Mouse (Mus musculus) intestine, embryonic 16.5 days (tissue): Measurements from ENCODE around the gene Gm37240. TPM values are rescaled to one million over a fixed set of nuclear protein-coding genes. Genes with fewer than 3 reads are reported as not detected.

ENCODE experiments used
- ATAC-seq: fragments of 200-750 bp; cut with Nextera tagmentation; 2 replicates; pipeline ENCODE4 v1.8.0; 2017; ENCODE audit warnings: moderate TSS enrichment, moderate library complexity
- H3K27ac ChIP-seq: fragments of 300-500 bp; sonication (generic); 2 replicates; pipeline ENCODE4 v1.5.1; 2014; ENCODE audit warnings: mild to moderate bottlenecking, low read length
- H3K27me3 ChIP-seq: fragments of 300-500 bp; sonication (generic); replicated peaks from 2 replicates; pipeline ENCODE4 v1.6.1; 2014; ENCODE audit warnings: low read length, control low read depth, mixed read lengths; ENCODE audit not compliant: control insufficient read depth, insufficient read depth
- H3K36me3 ChIP-seq: fragments of 300-500 bp; sonication (generic); 2 replicates; pipeline ENCODE4 v1.6.1; 2014; ENCODE audit warnings: low read length, control low read depth; ENCODE audit not compliant: control insufficient read depth, insufficient read depth
- H3K4me1 ChIP-seq: fragments of 300-500 bp; sonication (generic); 2 replicates; pipeline ENCODE4 v1.6.1; 2014; ENCODE audit warnings: low read length, control low read depth, mixed read lengths; ENCODE audit not compliant: control insufficient read depth, insufficient read depth
- H3K4me2 ChIP-seq: fragments of 300-500 bp; sonication (generic); 2 replicates; pipeline ENCODE4 v1.6.1; 2014; ENCODE audit warnings: low read depth, low read length, control low read depth
- H3K4me3 ChIP-seq: fragments of 300-500 bp; sonication (generic); 2 replicates; pipeline ENCODE4 v1.5.1; 2014; ENCODE audit warnings: mild to moderate bottlenecking, low read length
- H3K9ac ChIP-seq: fragments of 300-500 bp; sonication (generic); 2 replicates; pipeline ENCODE4 v1.6.1; 2014; ENCODE audit warnings: low read depth, low read length
- H3K9me3 ChIP-seq: fragments of 300-500 bp; sonication (generic); 2 replicates; pipeline ENCODE4 v1.6.1; 2016; ENCODE audit warnings: low read length, control low read depth; ENCODE audit not compliant: control insufficient read depth
- WGBS: fragments of 180-500 bp; shearing (Covaris S2); extraction: QIAGEN DNeasy Blood & Tissue Kit; methylation state at CpG from one replicate; pipeline ENCODE4 v1.1.7; 2014; 5-methylcytosine and 5-hydroxymethylcytosine counted together
- polyA plus RNA-seq: library from polyadenylated mRNA; unstranded; fragments of >200 nt; fragmentation: Nextera tagmentation; extraction: Ambion mirVana; gene quantifications from 2 replicates; pipeline ENCODE4 v1.2.1, GENCODE M21; 2015

Gm37240 gene
- polyA plus RNA-seq, 1 experiment from 2014 or later, result 6.8 TPM

- no peak overlapping the region for H3K4me3 ChIP-seq
- H3K27ac ChIP-seq, result no peak overlapping the region
- H3K36me3 ChIP-seq, result no peaks in the 10 kb centered on the region
- WGBS, result 82% methylated on average over 4 of the region's 4 CpGs
- H3K4me2 ChIP-seq, result no peak overlapping the region
- H3K27me3 ChIP-seq, result no peaks in the 10 kb centered on the region
- no peak for ATAC-seq
- no peaks in the 10 kb centered on the region for H3K9me3 ChIP-seq
- no peak overlapping the region for H3K9ac ChIP-seq
- H3K4me1 ChIP-seq, result 0 out of 2 replicates have a peak, but pooled peaks cover 3% of the 10 kb centered on the region
These were observed 1059.7 kb downstream of the Gm37240 start for GRCm38 (mm10) chr3:84827617-84828016.

GRCm38 (mm10) chr3:84826938-84827337 is 1060.4 kb downstream of the Gm37240 start:
- Histone ChIP-seq H3K4me3 (no peak overlapping the region), H3K9me3 (no peaks in the 10 kb centered on the region), H3K9ac (no peak overlapping the region), H3K36me3 (no peaks in the 10 kb centered on the region), H3K27ac (no peak overlapping the region), H3K4me1 (0 out of 2 replicates have a peak, but pooled peaks cover 3% of the 10 kb centered on the region), H3K4me2 (no peak overlapping the region), H3K27me3 (no peaks in the 10 kb centered on the region)
- no peak for ATAC-seq
- WGBS, result 87% methylated on average over 3 of the region's 3 CpGs

- Histone ChIP-seq H3K4me1 (0 out of 2 replicates have a peak, but pooled peaks cover 3% of the 10 kb centered on the region), H3K36me3 (no peaks in the 10 kb centered on the region), H3K4me3 (no peak overlapping the region), H3K9me3 (no peaks in the 10 kb centered on the region), H3K9ac (no peak overlapping the region), H3K27ac (no peak overlapping the region), H3K4me2 (no peak overlapping the region), H3K27me3 (no peaks in the 10 kb centered on the region)
- peak; percentile 53; the same call in 1 of the 2 replicates for ATAC-seq
- 83% methylated on average over 3 of the region's 3 CpGs for WGBS
These were observed 1060.9 kb downstream of the Gm37240 start for GRCm38 (mm10) chr3:84826405-84826804.

GRCm38 (mm10) chr3:84825990-84826389 is 1061.3 kb downstream of the Gm37240 start:
- Histone ChIP-seq H3K4me2 (no peak overlapping the region), H3K27me3 (no peaks in the 10 kb centered on the region)
- no peak for ATAC-seq

GRCm38 (mm10) chr3:84820654-84821201 is 1066.6 kb downstream of the Gm37240 start:
- Histone ChIP-seq H3K9ac (no peak overlapping the region), H3K9me3 (no peaks in the 10 kb centered on the region), H3K36me3 (no peaks in the 10 kb centered on the region), H3K27me3 (no peaks in the 10 kb centered on the region), H3K4me3 (no peak overlapping the region), H3K27ac (no peak overlapping the region), H3K4me2 (no peak overlapping the region), H3K4me1 (peaks cover 5% of the 10 kb centered on the region; the same call in 1 of the 2 replicates)
- no peak for ATAC-seq
- WGBS, result 79% methylated on average over 2 of the region's 2 CpGs

More at GRCm38 (mm10) chr3:84825990-84826389, 1061.3 kb downstream of the Gm37240 start:
- 0 out of 2 replicates have a peak, but pooled peaks cover 3% of the 10 kb centered on the region for H3K4me1 ChIP-seq
- no peaks in the 10 kb centered on the region for H3K9me3 ChIP-seq
- H3K36me3 ChIP-seq, result no peaks in the 10 kb centered on the region
- H3K27ac ChIP-seq, result no peak overlapping the region
- H3K4me3 ChIP-seq, result no peak overlapping the region
- WGBS, result 45% methylated on average over 5 of the region's 5 CpGs
- no peak overlapping the region for H3K9ac ChIP-seq

GRCm38 (mm10) chr3:84816951-84817350 is 1070.4 kb downstream of the Gm37240 start:
- H3K9me3 ChIP-seq, result no peaks in the 10 kb centered on the region
- no peaks in the 10 kb centered on the region for H3K27me3 ChIP-seq
- no peak overlapping the region for H3K4me2 ChIP-seq
- H3K4me1 ChIP-seq, result peaks cover 9% of the 10 kb centered on the region; the same call in 1 of the 2 replicates
- no peak for ATAC-seq
- 72% methylated on average over 1 of the region's 1 CpGs for WGBS
- H3K9ac ChIP-seq, result no peak overlapping the region
- H3K36me3 ChIP-seq, result no peaks in the 10 kb centered on the region
- no peak overlapping the region for H3K27ac ChIP-seq
- H3K4me3 ChIP-seq, result no peak overlapping the region

GRCm38 (mm10) chr3:84815461-84815860 is 1071.9 kb downstream of the Gm37240 start:
- peak; percentile 12; the same call in 1 of the 2 replicates for ATAC-seq
- Histone ChIP-seq H3K4me3 (peak overlapping the region; percentile 97), H3K4me1 (peaks cover 9% of the 10 kb centered on the region; the same call in 1 of the 2 replicates), H3K9me3 (no peaks in the 10 kb centered on the region), H3K27ac (peak overlapping the region; percentile 97), H3K36me3 (no peaks in the 10 kb centered on the region), H3K4me2 (peak overlapping the region; percentile 94), H3K27me3 (no peaks in the 10 kb centered on the region), H3K9ac (peak overlapping the region; percentile 86)
- under 1% methylated on average over 29 of the region's 29 CpGs for WGBS

GRCm38 (mm10) chr3:84814762-84815381 is 1072.4 kb downstream of the Gm37240 start, which contains the start of gene Fbxw7:
Gene Fbxw7, plus strand, starts transcription at chr3:84815268.
- Histone ChIP-seq H3K4me2 (peak within 1 kb of the TSS; percentile 94), H3K27me3 (no peaks in the 10 kb centered on the region), H3K4me3 (peak within 1 kb of the TSS; percentile 97), H3K4me1 (peaks cover 9% of the 10 kb centered on the region; the same call in 1 of the 2 replicates), H3K9me3 (no peaks in the 10 kb centered on the region), H3K36me3 (no peaks in the 10 kb centered on the region), H3K27ac (peak within 1 kb of the TSS; percentile 97), H3K9ac (peak within 1 kb of the TSS; percentile 86)
- peak; percentile 62 for ATAC-seq
- WGBS, result under 1% methylated on average over 68 of the region's 76 CpGs

- WGBS, result under 1% methylated on average over 53 of the region's 60 CpGs
- Histone ChIP-seq H3K9me3 (no peaks in the 10 kb centered on the region), H3K4me2 (peak overlapping the region; percentile 94), H3K4me1 (peaks cover 9% of the 10 kb centered on the region; the same call in 1 of the 2 replicates), H3K27ac (peak overlapping the region; percentile 97), H3K9ac (peak overlapping the region; percentile 86), H3K4me3 (peak overlapping the region; percentile 97), H3K27me3 (no peaks in the 10 kb centered on the region), H3K36me3 (no peaks in the 10 kb centered on the region)
- ATAC-seq, result peak; percentile 99
These were observed 1073.1 kb downstream of the Gm37240 start for GRCm38 (mm10) chr3:84814157-84814761.
